Mouse (Mus musculus) heart, adult 2 months (tissue): ENCODE measurements at regions not wholly inside any gene's neighbourhood (a gene's known extent, or its start where the extent isn't known, plus 50 kb on each side); places are given as distances from the start of the nearest gene placed in this dataset.

Experiments used
- CTCF ChIP-seq: fragments of 200-600 bp; IDR thresholded peaks from 2 replicates; pipeline ENCODE4 v1.8.1; 2022; ENCODE audit warnings: antibody characterized with exemption, mild to moderate bottlenecking, moderate library complexity
- EP300 ChIP-seq: fragments of 200-500 bp; IDR thresholded peaks from 2 replicates; pipeline ENCODE4 v1.6.1; 2011; ENCODE audit warnings: low read depth, low read length, control low read depth; ENCODE audit not compliant: insufficient read depth

DNA sequence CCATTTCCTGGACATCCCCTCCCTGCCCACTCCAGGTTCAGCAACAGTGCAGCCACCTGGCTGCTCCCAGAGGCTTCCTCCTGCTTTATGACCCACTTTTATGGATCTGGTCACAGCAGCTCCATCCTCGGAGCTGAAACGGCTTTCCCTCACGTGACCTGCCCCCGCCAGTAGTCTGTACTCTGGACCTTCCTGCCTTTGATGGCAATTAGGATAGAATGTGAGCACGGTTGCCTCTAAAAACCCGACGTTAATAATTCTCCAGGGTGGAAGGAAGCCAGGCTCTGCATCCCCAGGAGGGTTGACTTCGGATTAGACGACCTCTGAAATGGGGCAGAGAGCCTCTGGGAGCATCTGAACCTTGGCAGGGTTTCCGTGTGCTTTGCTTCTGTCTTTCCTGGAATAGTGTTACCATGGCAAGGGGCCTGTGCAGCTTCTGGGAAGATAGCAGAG, 214.0 kb downstream of the Gadd45g start:
- TF ChIP-seq EP300 (no peak), CTCF (no peak)
